Mouse (Mus musculus): ENCODE measurements at regions not wholly inside any gene's neighbourhood (a gene's known extent, or its start where the extent isn't known, plus 50 kb on each side); places are given as distances from the start of the nearest gene placed in this dataset.

- TF ChIP-seq CTCF (IDR thresholded peaks at IDR 0.05; ENCODE audit: borderline replicate concordance, extremely low read depth, insufficient read depth, insufficient read length): no peak
- TF ChIP-seq POLR2A (IDR thresholded peaks at IDR 0.05; ENCODE audit: borderline replicate concordance, extremely low read depth, insufficient read depth, insufficient read length, poor library complexity, severe bottlenecking): no peak
These were observed 130.5 kb downstream of the Car2 start for GRCm38 (mm10) chr3:15016621-15017020.
